Mouse (Mus musculus) T-cell, adult 66 days (primary cell): ENCODE measurements around the gene Atp6v0c. TPM values are rescaled to one million over a fixed set of nuclear protein-coding genes. Genes with fewer than 3 reads are reported as not detected.

Experiments used
- total RNA-seq, 2 experiments: library from RNA; stranded (reverse); gene quantifications; 3 replicates in 1 of 2; 4 replicates in 1 of 2; pipeline ENCODE4 v1.2.4; 2023

Atp6v0c gene
- total RNA-seq: 100 to 1,000 TPM; 144 to 153 TPM

DNA sequence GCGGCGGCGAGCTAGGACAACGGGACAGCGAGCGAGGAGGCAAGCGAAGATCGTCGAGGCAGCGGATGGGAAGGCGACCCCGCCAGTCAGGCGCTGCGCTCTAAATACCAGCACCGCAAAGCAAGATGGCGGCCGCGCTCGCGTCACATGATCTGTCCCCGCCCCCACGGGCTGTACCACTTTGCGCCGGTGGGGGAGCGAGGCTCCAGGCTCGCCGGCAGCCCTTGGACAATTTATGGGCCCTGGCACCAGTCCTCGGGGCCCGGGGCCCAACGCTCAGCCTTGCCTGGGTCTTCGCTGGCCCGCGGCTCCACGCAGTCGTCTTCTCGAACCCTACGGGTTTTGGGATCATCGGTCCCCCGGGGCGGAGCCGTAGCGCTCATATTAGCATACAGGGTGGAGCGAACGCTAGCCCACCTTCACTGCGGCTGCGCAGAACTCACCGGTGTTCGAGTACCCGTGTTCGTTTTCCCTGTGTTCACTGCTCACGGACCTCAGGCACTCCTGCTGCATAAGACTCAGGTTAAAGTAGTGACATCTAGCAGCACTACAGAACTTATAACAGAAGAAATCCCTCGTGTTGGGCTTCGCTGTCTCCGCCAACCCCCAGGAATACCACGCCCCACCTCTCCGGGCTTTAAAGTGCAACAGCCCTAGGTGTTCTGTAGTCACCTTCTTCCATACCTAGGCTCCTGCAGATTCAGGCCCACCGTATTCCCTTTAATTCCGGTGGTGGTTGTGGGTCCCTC, at the start of gene Atp6v0c:
TSS of gene Atp6v0c (minus strand) at position 386 of the 749 bp plus-strand sequence.

DNA sequence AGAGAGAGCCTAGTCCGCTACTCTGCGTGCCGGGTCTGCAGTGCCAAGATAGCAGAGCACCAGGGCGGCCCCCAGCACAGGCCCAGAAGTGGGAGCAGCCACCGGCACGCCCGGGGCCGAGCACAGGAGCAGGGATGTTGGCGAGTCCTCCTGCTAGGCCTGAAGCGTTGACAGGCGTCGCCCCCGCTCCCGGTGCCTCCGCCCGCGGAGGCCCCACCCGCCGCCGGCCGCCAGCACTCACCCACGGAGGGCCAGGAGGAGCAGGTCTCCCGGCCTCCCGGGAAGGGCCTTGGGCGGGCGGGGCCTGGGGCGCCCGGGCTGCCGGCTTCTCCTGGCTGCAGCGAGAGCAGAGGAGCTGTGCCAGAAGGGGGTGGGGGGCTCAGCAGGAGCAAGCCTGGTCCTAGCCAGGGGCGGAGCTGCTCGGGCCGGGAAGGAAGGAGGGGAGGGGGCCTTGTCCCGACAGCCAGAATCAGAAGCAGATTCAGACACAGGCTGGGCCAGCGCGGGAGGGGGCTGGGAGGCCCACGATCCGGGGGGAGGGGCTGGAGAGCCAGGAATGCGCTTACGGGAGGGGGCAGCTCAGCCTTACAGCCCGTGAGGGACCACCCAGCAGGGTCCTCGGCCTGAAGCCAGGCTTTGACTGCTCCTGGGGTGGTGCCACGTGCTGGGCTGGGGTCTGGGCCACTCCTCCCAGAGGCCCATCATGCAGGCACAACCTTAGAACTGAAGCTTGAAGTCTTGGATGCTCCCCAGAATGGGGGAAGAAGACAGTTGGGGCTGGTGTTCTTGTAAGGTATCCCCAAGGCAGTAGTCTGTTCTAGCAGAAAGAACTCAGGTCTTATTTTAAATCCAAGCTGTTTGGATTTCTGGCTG, 39.8 kb upstream of the Atp6v0c start, which contains the start of gene Ntn3:
TSS of gene Ntn3 (minus strand) at position 489 of the 873 bp plus-strand sequence.

DNA sequence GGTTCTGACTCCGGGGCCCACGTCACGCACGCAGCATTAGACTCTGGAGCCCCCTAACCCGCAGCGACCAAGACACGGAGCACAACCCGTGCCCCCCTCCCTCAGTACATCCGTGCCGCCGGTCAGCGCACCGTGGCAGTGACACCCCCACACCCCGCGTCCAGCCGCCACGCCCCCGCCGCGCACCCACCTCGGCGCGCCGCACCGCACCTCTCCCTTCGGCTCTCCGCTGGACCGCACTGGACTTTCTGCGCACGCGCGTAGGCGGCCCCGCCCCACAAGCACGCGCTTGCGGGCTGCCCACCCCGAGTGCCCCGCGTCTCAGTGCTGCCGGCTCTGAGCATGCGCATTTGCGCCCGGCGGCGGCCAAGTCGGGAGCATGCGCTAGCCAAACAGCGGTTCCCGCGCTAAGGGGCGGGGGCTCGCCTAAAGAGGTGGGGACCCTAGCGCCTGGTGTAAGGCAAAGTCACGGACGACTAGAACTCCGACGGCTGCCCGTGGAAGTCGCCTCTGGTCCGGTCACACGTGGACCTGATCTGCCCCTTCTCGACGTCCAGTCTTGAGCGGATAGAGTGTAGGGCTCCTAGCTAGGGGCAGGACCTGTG, 35.9 kb upstream of the Atp6v0c start, which contains the start of gene Tbc1d24:
TSS of gene Tbc1d24 (minus strand) at position 279 of the 605 bp plus-strand sequence.

GRCm38 (mm10) chr17:24163176-24163962, 6.1 kb downstream of the Atp6v0c start, which contains the start of gene Amdhd2:
Gene Amdhd2 (minus strand): TSS chr17:24163766.

GRCm38 (mm10) chr17:24150824-24151223, 18.7 kb downstream of the Atp6v0c start, which contains the start of gene Pdpk1:
Gene Pdpk1 (minus strand): TSS chr17:24150924.

Other genes with a start within 250 kb of the Atp6v0c start
- gene Sbp, start 228.0 kb downstream of the Atp6v0c start, total RNA-seq: not detected
- not detected for gene Sbpl, start 214.4 kb downstream of the Atp6v0c start, total RNA-seq
- 1 to 10 TPM; 1.4 to 1.7 TPM for gene Prss30, start 189.1 kb downstream of the Atp6v0c start, total RNA-seq
- not detected for gene Prss22, start 171.6 kb downstream of the Atp6v0c start, total RNA-seq
- gene Prss27, start 131.6 kb downstream of the Atp6v0c start, total RNA-seq: not detected
- gene Kctd5, start 96.2 kb downstream of the Atp6v0c start, total RNA-seq: 10 to 100 TPM; 33.8 to 39.2 TPM
- 100 to 1,000 TPM in 1 of 2 experiments, 10 to 100 TPM in 1; 95.5 to 101 TPM for gene Pdpk1, start 18.8 kb downstream of the Atp6v0c start, total RNA-seq
- gene Amdhd2, start 5.9 kb downstream of the Atp6v0c start, total RNA-seq: 10 to 100 TPM; 27.0 to 27.6 TPM
- gene Tbc1d24, start 35.9 kb upstream of the Atp6v0c start, total RNA-seq: 1 to 10 TPM; 1.2 to 1.6 TPM
- gene Ntn3, start 39.8 kb upstream of the Atp6v0c start, total RNA-seq: under 1 TPM; 0.17 to 0.30 TPM
- 1 to 10 TPM; 7.3 to 8.3 TPM for gene Tedc2, start 51.1 kb upstream of the Atp6v0c start, total RNA-seq
- 10 to 100 TPM in 1 of 2 experiments, 1 to 10 TPM in 1; 7.7 to 10.2 TPM for gene Ccnf, start 81.8 kb upstream of the Atp6v0c start, total RNA-seq
- under 1 TPM in 1 of 2 experiments, not detected in 1; 0.23 TPM for gene Abca17, start 181.4 kb upstream of the Atp6v0c start, total RNA-seq
- 10 to 100 TPM; 43.3 to 52.2 TPM for gene Abca3, start 182.2 kb upstream of the Atp6v0c start, total RNA-seq
- 100 to 1,000 TPM; 153 to 159 TPM for gene Rnps1, start 244.9 kb upstream of the Atp6v0c start, total RNA-seq